Mouse (Mus musculus) E14TG2a.4 (cell line): ENCODE measurements at regions not wholly inside any gene's neighbourhood (a gene's known extent, or its start where the extent isn't known, plus 50 kb on each side); places are given as distances from the start of the nearest gene placed in this dataset.

Experiments used
- H3K27me3 ChIP-seq: 2 replicates; pipeline ENCODE4 v1.6.1; 2014; ENCODE audit warnings: low read length, control low read depth; ENCODE audit not compliant: insufficient read depth
- H3K36me3 ChIP-seq: 2 replicates; pipeline ENCODE4 v1.6.1; 2014; ENCODE audit warnings: low read length, control low read depth; ENCODE audit not compliant: insufficient read depth
- H3K4me1 ChIP-seq: replicated peaks from 2 replicates; pipeline ENCODE4 v1.6.1; 2014; ENCODE audit warnings: low read depth, low read length, control low read depth
- H3K4me3 ChIP-seq: replicated peaks from 2 replicates; pipeline ENCODE4 v1.5.1; 2014; ENCODE audit warnings: mild to moderate bottlenecking, low read length
- H3K9me3 ChIP-seq: 2 replicates; pipeline ENCODE4 v1.6.1; 2014; ENCODE audit warnings: low read length, control low read depth
- CTCF ChIP-seq: conservative IDR thresholded peaks from 2 replicates; pipeline ENCODE4 v1.5.1; 2014; ENCODE audit warnings: low read length
- NANOG ChIP-seq: IDR thresholded peaks from 2 replicates; pipeline ENCODE4 v1.6.1; 2014; ENCODE audit warnings: borderline replicate concordance, low read length, mixed read lengths
- POU5F1 ChIP-seq: IDR thresholded peaks from 2 replicates; pipeline ENCODE4 v1.6.1; 2014; ENCODE audit warnings: low read length, borderline replicate concordance

GRCm38 (mm10) chr13:28762555-28762954 lies 191.0 kb downstream of the Sox4 start:
- Histone ChIP-seq H3K4me3 (no peak overlapping the region), H3K27me3 (no peaks in the 10 kb centered on the region), H3K36me3 (no peaks in the 10 kb centered on the region), H3K4me1 (peaks cover 40% of the 10 kb centered on the region), H3K9me3 (peaks cover 4% of the 10 kb centered on the region; the same call in 1 of the 2 replicates)
- TF ChIP-seq CTCF: no peak
- no peak for TF ChIP-seq NANOG
- TF ChIP-seq POU5F1: no peak

DNA sequence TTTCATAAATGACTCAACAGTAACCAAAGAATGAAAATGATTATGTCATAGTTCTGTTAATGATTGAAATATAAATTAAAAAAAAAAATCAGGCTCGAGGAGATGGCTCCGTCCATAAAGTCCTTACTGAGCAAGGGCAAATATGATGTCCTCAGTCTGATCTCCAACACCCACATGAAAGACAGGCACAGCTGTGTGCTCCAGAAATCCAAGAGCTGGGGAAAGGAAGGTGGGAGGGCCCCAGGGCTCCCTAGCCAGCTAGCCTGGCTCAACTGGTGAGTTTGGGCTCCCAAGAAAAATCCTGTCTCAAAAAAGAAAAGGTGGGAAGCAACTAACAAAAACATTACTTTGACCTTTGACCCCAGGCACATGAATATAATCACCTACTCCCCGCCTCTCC lies 194.5 kb downstream of the Sox4 start:
- H3K4me3 ChIP-seq: no peak overlapping the region
- no peaks in the 10 kb centered on the region for H3K9me3 ChIP-seq
- no peaks in the 10 kb centered on the region for H3K27me3 ChIP-seq
- H3K4me1 ChIP-seq: peaks cover 63% of the 10 kb centered on the region
- TF ChIP-seq POU5F1: no peak
- no peak for TF ChIP-seq NANOG
- no peak for TF ChIP-seq CTCF
- H3K36me3 ChIP-seq: no peaks in the 10 kb centered on the region

GRCm38 (mm10) chr13:28757846-28758522 lies 195.5 kb downstream of the Sox4 start:
- no peaks in the 10 kb centered on the region for H3K36me3 ChIP-seq
- H3K4me1 ChIP-seq: peaks cover 60% of the 10 kb centered on the region
- peak overlapping the region; percentile 70 for H3K4me3 ChIP-seq
- no peaks in the 10 kb centered on the region for H3K27me3 ChIP-seq
- no peak for TF ChIP-seq POU5F1
- TF ChIP-seq NANOG: no peak
- TF ChIP-seq CTCF: no peak
- H3K9me3 ChIP-seq: no peaks in the 10 kb centered on the region

- Histone ChIP-seq H3K36me3 (no peaks in the 10 kb centered on the region), H3K4me1 (peaks cover 52% of the 10 kb centered on the region), H3K9me3 (no peaks in the 10 kb centered on the region), H3K4me3 (peak overlapping the region; percentile 70), H3K27me3 (no peaks in the 10 kb centered on the region)
- TF ChIP-seq CTCF (no peak), POU5F1 (no peak), NANOG (no peak)
Observed at GRCm38 (mm10) chr13:28756915-28757765, 196.4 kb downstream of the Sox4 start.

- Histone ChIP-seq H3K36me3 (no peaks in the 10 kb centered on the region), H3K4me1 (peaks cover 43% of the 10 kb centered on the region), H3K27me3 (no peaks in the 10 kb centered on the region), H3K9me3 (no peaks in the 10 kb centered on the region), H3K4me3 (no peak overlapping the region)
- TF ChIP-seq NANOG (no peak), POU5F1 (no peak), CTCF (no peak)
Observed at GRCm38 (mm10) chr13:28754207-28754606, 199.3 kb downstream of the Sox4 start.

- H3K4me1 ChIP-seq: peaks cover 13% of the 10 kb centered on the region
- H3K9me3 ChIP-seq: no peaks in the 10 kb centered on the region
- H3K27me3 ChIP-seq: no peaks in the 10 kb centered on the region
- no peaks in the 10 kb centered on the region for H3K36me3 ChIP-seq
- no peak overlapping the region for H3K4me3 ChIP-seq
- no peak for TF ChIP-seq CTCF
- TF ChIP-seq POU5F1: no peak
- no peak for TF ChIP-seq NANOG
Observed at GRCm38 (mm10) chr13:28750949-28751692, 202.4 kb downstream of the Sox4 start.

- no peak overlapping the region for H3K4me3 ChIP-seq
- no peaks in the 10 kb centered on the region for H3K27me3 ChIP-seq
- H3K9me3 ChIP-seq: peaks cover 8% of the 10 kb centered on the region
- peaks cover 11% of the 10 kb centered on the region for H3K4me1 ChIP-seq
- TF ChIP-seq POU5F1: no peak
- TF ChIP-seq CTCF: no peak
- no peak for TF ChIP-seq NANOG
- H3K36me3 ChIP-seq: no peaks in the 10 kb centered on the region
Observed at GRCm38 (mm10) chr13:28740158-28740670, 213.3 kb downstream of the Sox4 start.

GRCm38 (mm10) chr13:28738160-28739100 lies 215.1 kb downstream of the Sox4 start:
- Histone ChIP-seq H3K4me3 (no peak overlapping the region), H3K27me3 (no peaks in the 10 kb centered on the region), H3K36me3 (no peaks in the 10 kb centered on the region), H3K9me3 (peaks cover 8% of the 10 kb centered on the region), H3K4me1 (peaks cover 11% of the 10 kb centered on the region)
- TF ChIP-seq NANOG (no peak), POU5F1 (no peak), CTCF (no peak)
